Mouse (Mus musculus) lung, postnatal 0 days (tissue): ENCODE data around the gene Daxx.

ENCODE experiments used
- CTCF ChIP-seq: IDR thresholded peaks from 2 replicates; pipeline ENCODE4 v1.5.1; 2016; ENCODE audit warnings: antibody characterized with exemption, mild to moderate bottlenecking
- EP300 ChIP-seq: IDR thresholded peaks from 2 replicates; pipeline ENCODE4 v1.6.1; 2016; ENCODE audit warnings: antibody characterized with exemption, mild to moderate bottlenecking, control low read depth

- TF ChIP-seq CTCF: no peak
- TF ChIP-seq EP300: no peak
Measured at GRCm38 (mm10) chr17:33916847-33917655, 7.8 kb downstream of the Daxx start.
